Mouse (Mus musculus) layer of hippocampus, adult 9-10 months (tissue): ENCODE data around the gene Piezo1.

Experiments
- DNase-seq: peaks from one replicate; pipeline ENCODE4 v3.0.0; 2022; ENCODE audit warnings: low spot score

Gene Piezo1

DNA sequence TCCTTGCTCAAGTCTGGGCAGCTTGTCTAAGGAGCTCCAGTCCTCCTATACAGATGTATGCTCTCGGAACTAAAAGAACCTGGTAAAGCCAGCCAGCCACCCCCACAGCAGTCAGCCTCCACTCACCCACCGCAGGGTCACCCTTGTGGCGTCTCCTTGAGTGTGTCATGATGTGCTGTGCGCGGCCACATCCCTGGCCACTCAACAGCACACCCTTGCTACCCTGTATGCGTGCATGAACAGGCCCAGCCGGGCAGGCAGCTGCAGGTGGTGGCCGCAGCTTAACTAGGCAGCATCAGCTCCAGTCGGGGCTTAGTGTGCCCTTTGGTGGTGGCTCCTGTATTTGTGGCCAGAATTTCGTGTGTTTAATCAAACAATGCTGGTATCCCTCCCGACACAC lies 94.0 kb downstream of the Piezo1 start:
- no peak for DNase-seq

DNA sequence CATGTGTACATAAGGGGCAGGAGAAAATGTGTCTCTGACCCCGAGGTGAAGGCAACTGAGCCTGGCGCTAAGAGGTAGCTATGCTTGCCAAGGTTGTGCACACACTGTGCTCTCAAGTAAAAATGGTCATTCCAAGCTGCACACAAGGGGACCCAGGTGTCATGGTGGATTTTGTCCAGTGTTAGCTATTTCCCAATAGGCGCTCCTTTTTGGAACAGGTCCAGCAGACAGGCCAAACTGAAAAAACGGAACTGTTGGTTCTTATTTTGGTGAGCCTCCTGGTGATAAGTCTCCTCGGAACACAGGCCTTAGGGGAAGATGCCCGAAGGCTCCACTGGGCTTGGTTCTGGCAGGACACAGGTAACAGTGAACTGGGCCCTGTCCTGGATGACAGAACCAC lies 96.7 kb downstream of the Piezo1 start:
- DNase-seq: no peak

DNA sequence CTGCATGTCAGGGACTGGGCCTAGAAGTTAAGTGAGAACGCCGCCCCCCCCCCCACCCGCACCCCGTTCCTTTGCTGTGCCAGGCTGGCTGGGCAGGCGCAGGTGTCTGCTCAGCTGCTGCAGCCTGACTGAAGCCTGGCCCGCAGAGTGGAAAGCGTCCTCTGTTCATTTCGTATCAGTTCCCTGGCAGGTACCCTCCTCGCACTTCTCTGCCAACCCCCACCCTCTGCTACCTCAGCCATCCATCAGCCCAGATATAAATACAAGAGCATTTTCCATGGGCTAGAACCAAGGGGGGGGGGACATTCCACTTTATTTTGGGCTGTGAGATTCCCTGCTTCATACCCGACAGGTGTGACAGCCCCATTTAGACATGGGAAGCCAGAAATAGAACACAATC lies 99.0 kb downstream of the Piezo1 start:
- no peak for DNase-seq

DNA sequence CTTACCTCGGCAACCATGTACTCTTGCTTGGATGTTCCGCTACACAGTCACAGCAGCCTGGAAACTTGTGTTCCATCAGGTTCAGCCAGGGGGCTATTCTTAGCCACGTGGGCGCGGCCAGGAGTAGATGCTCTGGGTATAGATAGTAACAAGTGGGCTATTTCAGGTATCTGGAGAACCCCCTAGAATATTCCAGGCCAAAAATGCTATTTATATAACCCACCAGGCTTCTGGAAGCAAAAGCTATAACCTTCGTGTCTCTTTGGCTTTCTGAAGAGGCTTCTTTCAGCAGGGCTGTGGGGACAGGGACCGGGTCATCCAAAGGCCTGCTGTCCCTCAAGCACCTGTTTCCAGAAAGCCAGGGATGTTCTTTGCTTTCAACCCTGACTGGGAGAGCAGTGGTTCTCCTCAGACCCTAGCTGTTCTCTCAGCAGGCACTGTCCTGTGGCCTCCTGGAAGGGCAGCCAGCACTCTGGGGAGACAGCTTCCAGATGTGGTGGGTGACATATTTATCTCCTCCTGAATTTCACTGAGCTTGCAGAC lies 99.9 kb downstream of the Piezo1 start:
- DNase-seq: no peak

DNA sequence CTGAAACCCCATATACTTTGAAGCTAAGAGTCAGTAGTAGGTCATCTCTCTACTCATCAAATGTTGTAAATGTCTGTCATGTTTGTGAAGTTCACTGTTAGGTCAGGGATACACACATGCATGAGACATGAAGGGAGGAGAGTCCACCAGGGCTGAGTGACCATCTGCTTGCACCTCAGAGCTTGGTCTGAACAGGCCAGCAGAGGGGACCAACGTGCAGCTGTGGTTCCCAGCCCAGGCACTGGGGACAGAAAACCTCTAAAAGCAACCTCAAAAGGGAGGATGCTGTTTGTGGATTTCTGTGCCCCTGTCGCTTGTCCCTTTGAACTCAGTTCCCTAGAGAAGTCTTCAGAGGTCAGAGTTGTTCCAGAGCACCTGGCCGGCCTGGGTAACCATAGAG lies 105.9 kb downstream of the Piezo1 start:
- no peak for DNase-seq

DNA sequence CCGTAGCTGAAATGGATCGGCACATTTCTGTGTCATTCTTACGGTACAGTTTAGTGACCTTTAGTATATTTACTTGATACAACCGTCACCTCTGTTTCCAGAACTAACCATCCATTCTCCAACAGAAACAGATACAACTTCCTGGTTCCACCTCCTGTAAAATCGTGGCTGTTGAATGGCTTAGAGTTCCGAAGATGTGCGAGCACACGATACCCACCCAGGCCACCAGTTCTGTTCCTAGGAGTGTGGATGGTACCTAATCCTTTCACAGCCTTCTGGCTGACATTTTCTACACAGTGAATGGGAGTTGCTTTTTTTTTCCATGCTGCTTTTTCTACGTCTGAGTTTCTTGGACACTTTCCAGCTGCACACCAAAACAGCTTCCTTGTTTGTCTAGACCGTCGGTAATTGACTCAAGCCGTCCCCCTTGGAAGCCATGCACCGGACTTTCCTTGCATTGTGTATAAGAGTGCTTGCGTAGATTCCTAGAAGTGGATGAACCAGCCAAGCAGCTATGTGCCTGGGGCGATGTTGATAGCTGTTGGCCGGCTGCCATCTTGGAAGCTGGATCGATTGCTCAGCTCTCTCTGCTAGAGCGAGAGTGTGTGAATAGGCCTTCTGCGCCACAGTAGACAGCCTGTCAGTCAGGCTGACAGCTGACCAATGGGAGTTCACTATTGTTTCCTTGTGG lies 106.9 kb downstream of the Piezo1 start:
- DNase-seq: peak; percentile 88

DNA sequence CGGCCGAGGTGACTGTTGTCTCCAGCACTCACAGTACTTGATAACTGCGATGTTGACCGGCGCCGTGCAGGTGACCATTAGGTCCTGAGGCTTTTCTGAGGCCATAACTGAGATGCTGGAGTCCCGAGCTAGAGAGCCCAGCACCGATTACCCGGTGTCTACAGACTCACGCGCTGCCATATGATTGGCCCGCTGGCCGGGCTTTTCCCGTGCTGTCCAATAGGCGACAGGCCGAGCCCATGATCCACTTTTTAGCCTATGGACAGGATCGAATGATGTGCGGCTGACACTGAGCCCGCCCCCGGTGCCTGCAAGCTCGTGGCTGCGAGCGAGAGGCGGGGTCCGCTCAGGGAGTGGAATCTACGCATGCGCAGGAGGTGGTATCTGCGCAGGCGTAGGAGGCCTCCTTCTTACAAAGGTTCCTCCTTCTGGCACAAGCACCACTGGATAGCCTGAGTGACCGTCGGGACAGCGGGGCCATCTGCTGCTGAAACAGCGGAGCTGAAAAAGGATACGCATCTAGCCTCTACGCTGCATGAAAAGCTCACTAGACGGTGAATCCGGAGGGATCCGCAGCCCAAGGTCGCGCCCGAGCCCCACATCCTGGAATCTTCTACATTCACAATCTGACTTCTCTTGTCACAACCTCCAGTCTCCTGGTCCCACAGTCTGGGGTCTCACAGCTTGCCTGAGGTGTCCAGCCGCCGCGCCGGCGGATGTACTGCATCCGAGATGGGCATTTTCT lies 107.7 kb downstream of the Piezo1 start, which contains the start of gene Mvd:
Gene Mvd (minus strand): TSS at position 161 of the 745 bp plus-strand sequence.
- DNase-seq: peak; percentile 99

DNA sequence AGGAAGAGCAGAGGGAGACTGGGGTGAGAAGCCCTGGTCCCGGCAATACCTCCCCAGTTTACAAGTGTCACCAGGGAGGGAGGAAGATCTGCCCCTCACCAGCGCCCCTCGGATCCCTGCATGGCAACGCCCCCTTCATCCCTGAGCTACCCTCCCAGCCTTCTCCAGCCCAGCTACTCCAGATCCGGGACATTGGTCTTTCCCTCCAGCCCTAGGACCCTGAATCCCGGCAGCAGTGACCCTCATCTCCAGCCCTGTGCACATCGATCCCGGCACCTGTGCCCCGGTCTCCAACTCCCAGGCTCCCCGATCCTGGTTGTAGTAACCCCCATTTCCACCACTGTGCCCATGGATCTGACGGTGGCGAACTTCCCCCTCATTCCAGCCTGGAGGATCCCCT lies 108.3 kb downstream of the Piezo1 start:
- DNase-seq: no peak

DNA sequence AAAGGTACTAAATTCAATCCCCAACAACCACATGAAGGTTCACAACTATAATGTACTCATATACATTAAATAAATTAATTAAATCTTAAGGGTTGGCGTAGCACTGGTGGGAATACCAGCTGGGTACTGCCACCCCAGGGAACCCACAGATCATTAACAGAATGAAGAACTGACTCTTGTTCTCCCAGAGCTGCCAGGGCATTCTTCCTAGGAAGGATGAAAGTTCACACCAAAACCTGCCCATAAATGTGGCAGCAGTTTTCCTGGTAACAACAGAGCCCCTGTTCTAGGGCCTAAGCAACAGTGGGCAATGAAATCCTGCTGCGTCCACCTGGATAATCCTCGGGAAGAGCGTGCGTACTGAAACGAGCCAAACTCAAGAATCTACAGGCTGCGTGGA lies 108.8 kb downstream of the Piezo1 start:
- DNase-seq: no peak

DNA sequence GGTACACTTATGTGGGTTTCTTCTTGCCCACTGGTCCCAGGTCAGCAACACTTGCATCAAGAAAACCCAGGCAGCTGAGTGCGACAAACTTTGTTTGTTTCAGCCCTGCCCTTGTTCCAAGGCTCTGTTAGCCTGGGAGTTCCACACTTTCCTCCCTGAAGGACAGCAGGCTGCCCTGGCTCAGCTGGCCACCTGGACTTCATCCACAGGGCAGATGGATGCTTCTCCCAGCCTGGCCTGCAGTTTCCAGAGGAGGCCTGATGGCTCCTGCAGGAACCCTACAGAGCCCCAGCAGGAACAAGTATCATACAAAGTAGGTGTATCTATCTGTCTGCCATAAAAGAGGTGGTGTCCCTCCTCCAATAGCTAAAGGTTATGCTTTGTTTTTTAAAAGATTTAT lies 109.8 kb downstream of the Piezo1 start:
- DNase-seq: no peak

DNA sequence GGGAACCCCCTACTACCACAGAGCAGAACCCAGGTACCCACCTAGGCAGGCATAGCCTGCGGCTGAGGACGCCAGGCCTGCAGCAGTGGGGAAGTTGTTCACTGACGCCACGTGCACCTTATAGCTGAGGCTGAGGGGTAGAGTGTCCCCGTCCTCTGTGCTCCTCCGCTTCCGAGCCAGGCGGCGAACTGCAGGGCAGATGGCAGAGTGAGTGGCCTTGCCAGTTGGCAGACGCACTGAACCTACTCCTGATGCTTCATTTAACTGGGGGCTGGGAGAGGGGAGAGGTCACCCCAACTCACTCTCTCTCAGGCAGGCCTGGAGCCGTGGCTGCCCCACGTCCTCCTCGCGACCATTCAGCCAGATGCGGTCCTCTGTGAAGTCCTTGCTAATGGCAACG lies 111.8 kb downstream of the Piezo1 start:
- DNase-seq: no peak

DNA sequence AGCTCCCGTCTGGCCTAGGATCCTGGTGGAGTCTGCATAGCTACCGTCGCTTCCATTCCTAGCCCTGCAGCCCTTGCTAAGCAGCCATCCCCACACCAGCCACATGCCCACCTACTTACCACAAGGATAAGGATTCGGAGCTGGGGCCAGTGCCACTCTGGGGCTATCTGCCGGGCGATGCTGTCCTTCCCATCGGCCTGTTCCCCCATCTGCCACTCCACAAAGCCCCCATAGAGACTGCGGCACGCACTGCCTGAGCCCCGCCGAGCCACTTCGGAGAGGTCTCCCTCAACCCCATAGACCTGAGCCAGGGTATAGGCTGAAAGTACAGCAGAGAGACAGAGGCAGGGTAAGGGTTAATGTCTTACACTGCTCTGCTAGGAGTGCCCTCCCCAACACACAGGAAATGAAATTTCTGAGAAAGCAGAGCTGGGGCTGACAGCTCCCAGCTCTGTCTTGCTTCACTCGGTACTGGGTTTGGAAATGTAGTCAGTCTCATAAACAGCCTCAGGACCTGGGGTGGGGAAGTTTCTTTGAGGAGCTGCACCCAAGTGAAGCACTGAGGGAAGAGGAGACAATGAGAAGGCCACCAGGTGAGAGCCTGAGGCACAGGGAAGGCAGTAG lies 113.3 kb downstream of the Piezo1 start:
- no peak for DNase-seq

DNA sequence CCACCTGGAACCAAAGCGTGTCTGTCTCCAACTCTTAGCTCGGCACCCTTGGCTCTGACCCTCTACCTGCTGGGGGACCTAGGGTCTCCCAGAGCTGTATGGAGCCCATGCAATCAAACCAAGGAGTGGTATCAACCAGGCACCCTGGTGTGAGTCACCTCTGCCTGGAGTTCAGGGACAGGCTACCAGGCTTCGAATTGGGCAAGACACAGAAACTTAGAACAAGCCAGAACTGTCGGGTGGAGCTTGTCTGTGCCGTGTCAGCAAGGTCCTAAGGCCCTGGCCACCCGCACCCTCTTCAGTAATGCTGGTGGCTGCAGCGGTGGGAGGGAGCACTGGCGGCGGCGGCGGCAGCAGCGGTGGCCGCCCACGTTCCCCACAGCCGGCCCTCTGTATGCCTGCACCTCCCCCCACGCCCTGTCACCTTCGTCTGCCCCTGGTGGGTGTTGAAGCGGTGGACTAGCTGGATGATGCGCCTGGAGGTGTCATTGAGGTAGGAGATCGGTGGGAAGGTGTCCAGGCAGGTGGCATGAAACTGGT lies 114.5 kb downstream of the Piezo1 start:
- DNase-seq: no peak

DNA sequence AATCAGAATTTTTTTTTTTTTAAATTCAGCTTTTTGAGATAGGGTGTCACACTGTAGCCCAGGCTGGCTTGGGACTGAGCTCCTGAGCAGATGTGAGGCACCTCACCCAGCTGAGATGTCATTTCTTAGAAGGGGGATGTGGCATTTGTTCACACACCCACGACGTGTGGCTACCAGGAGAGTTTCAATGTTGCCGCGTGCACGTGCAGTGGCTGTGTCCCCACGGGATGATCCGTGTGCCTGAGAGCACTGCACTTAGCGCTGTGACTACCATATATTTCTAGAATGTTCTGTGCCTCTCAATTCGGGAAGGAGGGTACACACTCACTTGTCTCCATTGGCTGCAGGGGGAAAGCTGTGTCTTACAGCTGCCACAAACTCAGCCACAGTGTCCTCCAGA lies 115.0 kb downstream of the Piezo1 start:
- no peak for DNase-seq

DNA sequence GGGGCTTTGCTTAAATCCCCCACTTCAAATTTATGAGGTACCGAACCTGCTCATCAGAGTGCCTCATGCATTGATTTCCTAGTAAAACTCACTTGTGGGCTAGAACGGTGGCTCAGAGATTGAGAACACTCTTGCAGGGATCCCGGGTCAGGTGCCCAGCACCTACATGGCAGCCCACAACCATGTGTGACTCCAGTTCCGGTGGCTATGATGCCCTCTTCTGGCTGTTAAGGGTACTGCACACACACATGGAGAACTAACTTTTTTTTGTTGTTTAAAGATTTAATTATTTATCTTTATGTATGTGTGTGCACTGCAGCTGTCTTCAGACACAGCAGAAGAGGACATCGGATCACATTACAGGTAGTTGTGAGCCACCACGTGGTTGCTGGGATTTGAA lies 115.8 kb downstream of the Piezo1 start:
- DNase-seq: no peak

DNA sequence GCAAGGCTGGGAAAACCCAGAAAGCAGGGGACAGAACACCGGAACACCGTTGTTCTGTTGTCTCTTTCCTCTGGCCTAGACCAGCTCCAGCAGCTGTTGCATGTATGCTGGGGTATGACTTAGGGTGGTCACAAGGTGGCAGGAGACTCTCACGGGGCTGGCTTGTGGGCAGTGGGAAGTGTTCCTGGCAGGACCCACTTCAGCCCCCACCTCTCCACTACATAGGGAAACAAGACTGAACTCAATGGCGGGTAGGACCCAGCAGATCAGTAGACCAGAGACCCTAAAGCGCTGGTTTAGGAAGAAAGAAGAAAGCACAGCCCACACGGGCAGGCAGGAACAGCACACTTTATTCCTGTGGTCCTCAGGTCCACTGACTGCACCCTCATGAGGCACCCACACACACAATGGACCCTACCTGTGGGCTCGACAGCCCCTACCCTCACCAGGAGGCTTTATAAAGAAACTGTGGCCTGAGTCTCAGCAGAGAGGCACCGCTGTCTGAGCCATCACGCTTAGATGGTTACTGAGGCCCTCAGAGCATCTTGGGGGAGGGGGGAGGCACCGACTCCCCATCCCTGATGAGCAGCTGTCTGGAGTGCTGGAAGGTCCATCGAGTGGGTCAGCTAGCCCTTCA lies 117.7 kb downstream of the Piezo1 start:
- DNase-seq: no peak

DNA sequence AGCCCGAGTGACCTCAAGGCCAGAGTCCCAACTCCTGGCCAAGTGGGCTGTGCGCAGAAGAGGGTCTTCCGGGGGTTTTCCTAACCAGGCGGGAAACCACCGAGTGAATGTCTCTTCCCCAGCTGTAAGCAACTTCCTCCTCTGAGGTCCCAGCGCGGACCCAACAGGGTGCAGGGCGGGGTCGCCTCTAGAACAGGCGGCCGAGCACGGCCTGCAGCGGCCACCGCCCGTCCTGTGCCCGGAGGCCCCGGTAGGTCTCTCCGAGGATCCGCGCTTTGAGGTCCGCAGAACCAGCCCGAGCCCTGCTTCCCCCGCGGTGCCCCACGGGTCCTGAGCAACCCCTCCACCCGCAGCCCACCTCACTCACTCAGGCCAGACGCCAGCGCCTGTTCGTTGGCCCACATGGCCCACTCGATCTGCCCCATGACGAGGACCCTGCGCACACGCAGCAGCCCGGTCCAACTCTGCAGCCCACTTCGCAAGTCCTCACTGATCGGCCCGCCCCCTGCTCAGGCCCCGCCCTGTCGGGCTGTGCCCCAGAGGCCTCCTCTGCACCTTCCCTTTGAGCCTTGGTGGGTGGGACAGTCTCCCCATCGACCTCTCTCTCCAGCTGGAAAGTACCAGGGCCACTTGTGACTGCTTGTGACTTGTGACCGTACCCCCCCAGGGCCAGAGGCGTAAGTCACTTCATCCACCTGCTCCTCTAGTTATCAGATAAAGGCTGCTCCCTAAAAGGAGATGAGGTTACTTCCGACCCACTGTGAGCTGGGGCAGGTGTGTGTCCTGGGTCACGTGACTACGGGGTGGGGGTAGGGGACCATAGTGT lies 118.5 kb downstream of the Piezo1 start, which contains the start of gene Cyba:
Gene Cyba (minus strand): TSS at position 488 of the 826 bp plus-strand sequence.
- no peak for DNase-seq
